Mouse (Mus musculus) forebrain, embryonic 13.5 days (tissue): Measurements from ENCODE around the gene Uqcc1. TPM values are rescaled to one million over a fixed set of nuclear protein-coding genes. Genes with fewer than 3 reads are reported as not detected.
"Not testable (repeated sequence)": the region's sequence is repeated elsewhere in the genome, so short reads cannot be mapped to it uniquely, and the experiment has no call there.

Experiments
- ATAC-seq: fragments of 200-750 bp; cut with Nextera tagmentation; 2 replicates; pipeline ENCODE4 v1.8.0; 2017
- H3K27ac ChIP-seq: fragments of 300-500 bp; sonication (generic); 2 replicates; pipeline ENCODE4 v1.5.1; 2015; ENCODE audit warnings: inconsistent platforms, mild to moderate bottlenecking, moderate library complexity
- H3K27me3 ChIP-seq: fragments of 300-500 bp; sonication (generic); 2 replicates; pipeline ENCODE4 v1.6.1; 2015; ENCODE audit warnings: mild to moderate bottlenecking, inconsistent platforms
- H3K36me3 ChIP-seq: fragments of 300-500 bp; sonication (generic); 2 replicates; pipeline ENCODE4 v1.6.1; 2015; ENCODE audit warnings: mild to moderate bottlenecking, inconsistent platforms; ENCODE audit not compliant: poor library complexity, severe bottlenecking
- H3K4me1 ChIP-seq: fragments of 300-500 bp; sonication (generic); 2 replicates; pipeline ENCODE4 v1.6.1; 2015; ENCODE audit warnings: inconsistent platforms
- H3K4me2 ChIP-seq: fragments of 300-500 bp; sonication (generic); 2 replicates; pipeline ENCODE4 v1.6.1; 2015; ENCODE audit warnings: inconsistent platforms, mild to moderate bottlenecking, moderate library complexity
- H3K4me3 ChIP-seq: fragments of 300-500 bp; sonication (generic); 2 replicates; pipeline ENCODE4 v1.5.1; 2015; ENCODE audit warnings: mild to moderate bottlenecking, inconsistent platforms
- H3K9ac ChIP-seq: fragments of 300-500 bp; sonication (generic); 2 replicates; pipeline ENCODE4 v1.6.1; 2015; ENCODE audit warnings: mild to moderate bottlenecking, inconsistent platforms
- H3K9me3 ChIP-seq: fragments of 300-500 bp; sonication (generic); replicated peaks from 2 replicates; pipeline ENCODE4 v1.6.1; 2016; ENCODE audit warnings: inconsistent platforms
- WGBS: fragments of 180-500 bp; shearing (Covaris S2); methylation state at CpG from one replicate; pipeline ENCODE4 v1.1.7; 2015; 5-methylcytosine and 5-hydroxymethylcytosine counted together
- polyA plus RNA-seq: library from polyadenylated mRNA; unstranded; fragments of >200 nt; fragmentation: Nextera tagmentation; extraction: Ambion mirVana; gene quantifications from 2 replicates; pipeline ENCODE4 v1.2.1, GENCODE M21; 2015

Uqcc1 gene
- polyA plus RNA-seq, 1 experiment from 2014 or later, result 69.9 TPM

- no peaks in the 10 kb centered on the region for H3K36me3 ChIP-seq
- H3K9ac ChIP-seq, result no peak overlapping the region
- no peak overlapping the region for H3K4me3 ChIP-seq
- no peak for ATAC-seq
- H3K27ac ChIP-seq, result no peak overlapping the region
- no peaks in the 10 kb centered on the region for H3K4me1 ChIP-seq
- no peaks in the 10 kb centered on the region for H3K9me3 ChIP-seq
- no peaks in the 10 kb centered on the region for H3K27me3 ChIP-seq
- 87% methylated on average over 4 of the region's 4 CpGs for WGBS
- no peak overlapping the region for H3K4me2 ChIP-seq
Measured at GRCm38 (mm10) chr2:155838961-155839360, 91.1 kb downstream of the Uqcc1 start.

GRCm38 (mm10) chr2:155837961-155838360 is 92.1 kb downstream of the Uqcc1 start:
- 74% methylated on average over 3 of the region's 3 CpGs for WGBS

GRCm38 (mm10) chr2:155834732-155835131 is 95.4 kb downstream of the Uqcc1 start, which contains the start of gene Fam83c:
Gene Fam83c (minus strand): TSS chr2:155834854.
- Histone ChIP-seq H3K27me3 (no peaks in the 10 kb centered on the region), H3K9ac (no peak within 1 kb of the TSS), H3K4me1 (no peaks in the 10 kb centered on the region), H3K4me2 (no peak within 1 kb of the TSS), H3K9me3 (no peaks in the 10 kb centered on the region), H3K4me3 (no peak within 1 kb of the TSS), H3K27ac (no peak within 1 kb of the TSS), H3K36me3 (no peaks in the 10 kb centered on the region)
- ATAC-seq, result no peak
- WGBS, result 74% methylated on average over 9 of the region's 9 CpGs

More at GRCm38 (mm10) chr2:155837961-155838360, 92.1 kb downstream of the Uqcc1 start:
- Histone ChIP-seq H3K9ac (no peak overlapping the region), H3K9me3 (no peaks in the 10 kb centered on the region), H3K36me3 (no peaks in the 10 kb centered on the region), H3K4me3 (no peak overlapping the region), H3K4me2 (no peak overlapping the region), H3K4me1 (no peaks in the 10 kb centered on the region), H3K27ac (no peak overlapping the region), H3K27me3 (no peaks in the 10 kb centered on the region)
- no peak for ATAC-seq

- WGBS, result 80% methylated on average over 1 of the region's 1 CpGs
- H3K9ac ChIP-seq, H3K27ac ChIP-seq, H3K9me3 ChIP-seq, H3K27me3 ChIP-seq, H3K4me2 ChIP-seq, ATAC-seq, H3K36me3 ChIP-seq, H3K4me3 ChIP-seq: not testable (repeated sequence)
- H3K4me1 ChIP-seq, result peaks cover 10% of the 10 kb centered on the region
Measured at GRCm38 (mm10) chr2:155832087-155832486, 98.0 kb downstream of the Uqcc1 start.

GRCm38 (mm10) chr2:155831302-155831701 is 98.8 kb downstream of the Uqcc1 start:
- Histone ChIP-seq H3K27ac (no peak overlapping the region), H3K9me3 (no peaks in the 10 kb centered on the region), H3K36me3 (no peaks in the 10 kb centered on the region), H3K4me1 (peaks cover 12% of the 10 kb centered on the region), H3K9ac (no peak overlapping the region), H3K4me3 (no peak overlapping the region), H3K27me3 (no peaks in the 10 kb centered on the region), H3K4me2 (no peak overlapping the region)
- no peak for ATAC-seq
- 64% methylated on average over 9 of the region's 9 CpGs for WGBS

- Histone ChIP-seq H3K27ac (no peak overlapping the region), H3K4me3 (no peak overlapping the region), H3K36me3 (no peaks in the 10 kb centered on the region), H3K27me3 (no peaks in the 10 kb centered on the region), H3K9ac (no peak overlapping the region), H3K4me2 (no peak overlapping the region), H3K4me1 (peaks cover 14% of the 10 kb centered on the region), H3K9me3 (no peaks in the 10 kb centered on the region)
- WGBS, result 93% methylated on average over 8 of the region's 8 CpGs
- no peak for ATAC-seq
Measured at GRCm38 (mm10) chr2:155830841-155831240, 99.3 kb downstream of the Uqcc1 start.

- Histone ChIP-seq H3K36me3 (peaks cover 23% of the 10 kb centered on the region), H3K9me3 (no peaks in the 10 kb centered on the region), H3K4me1 (peaks cover 22% of the 10 kb centered on the region), H3K4me2 (peak within 1 kb of the TSS; percentile 95), H3K27me3 (no peaks in the 10 kb centered on the region), H3K4me3 (peak within 1 kb of the TSS; percentile 91), H3K9ac (peak within 1 kb of the TSS; percentile 82), H3K27ac (peak within 1 kb of the TSS; percentile 46)
- ATAC-seq, result peak; percentile 94
- WGBS, result 3% methylated on average over 27 of the region's 27 CpGs
Measured at GRCm38 (mm10) chr2:155826630-155827424, 103.3 kb downstream of the Uqcc1 start, which contains the start of gene Eif6. Gene Eif6 (minus strand): TSS chr2:155826925.

GRCm38 (mm10) chr2:155825904-155826629 is 104.0 kb downstream of the Uqcc1 start:
- H3K9me3 ChIP-seq, result no peaks in the 10 kb centered on the region
- 3% methylated on average over 52 of the region's 52 CpGs for WGBS
- peaks cover 29% of the 10 kb centered on the region for H3K36me3 ChIP-seq
- peak overlapping the region; percentile 91 for H3K4me3 ChIP-seq
- H3K27ac ChIP-seq, result peak overlapping the region; percentile 46; the same call in 1 of the 2 replicates
- peak overlapping the region; percentile 95 for H3K4me2 ChIP-seq
- ATAC-seq, result no peak; the same call in 1 of the 2 replicates
- peaks cover 22% of the 10 kb centered on the region for H3K4me1 ChIP-seq
- peak overlapping the region; percentile 82 for H3K9ac ChIP-seq
- no peaks in the 10 kb centered on the region for H3K27me3 ChIP-seq

- WGBS, result 95% methylated on average over 8 of the region's 8 CpGs
- ATAC-seq, result no peak
Measured at GRCm38 (mm10) chr2:155823722-155824121, 106.4 kb downstream of the Uqcc1 start.

GRCm38 (mm10) chr2:155820779-155821178 is 109.3 kb downstream of the Uqcc1 start:
- Histone ChIP-seq H3K27ac (no peak overlapping the region), H3K27me3 (no peaks in the 10 kb centered on the region), H3K9ac (no peak overlapping the region), H3K9me3 (no peaks in the 10 kb centered on the region), H3K4me3 (no peak overlapping the region), H3K4me2 (no peak overlapping the region), H3K36me3 (peaks cover 53% of the 10 kb centered on the region), H3K4me1 (peaks cover 30% of the 10 kb centered on the region)
- 92% methylated on average over 5 of the region's 5 CpGs for WGBS
- ATAC-seq, result no peak

More at GRCm38 (mm10) chr2:155823722-155824121, 106.4 kb downstream of the Uqcc1 start:
- peaks cover 48% of the 10 kb centered on the region for H3K36me3 ChIP-seq
- peaks cover 33% of the 10 kb centered on the region for H3K4me1 ChIP-seq
- no peak overlapping the region for H3K4me2 ChIP-seq
- H3K9me3 ChIP-seq, result no peaks in the 10 kb centered on the region
- no peak overlapping the region for H3K27ac ChIP-seq
- H3K27me3 ChIP-seq, result no peaks in the 10 kb centered on the region
- no peak overlapping the region for H3K9ac ChIP-seq
- H3K4me3 ChIP-seq, result no peak overlapping the region

GRCm38 (mm10) chr2:155819449-155820251 is 110.5 kb downstream of the Uqcc1 start:
- Histone ChIP-seq H3K27me3 (no peaks in the 10 kb centered on the region), H3K4me1 (peaks cover 22% of the 10 kb centered on the region), H3K4me2 (peak overlapping the region; percentile 96), H3K27ac (peak overlapping the region; percentile 76), H3K9me3 (no peaks in the 10 kb centered on the region), H3K4me3 (peak overlapping the region; percentile 52), H3K36me3 (peaks cover 55% of the 10 kb centered on the region), H3K9ac (peak overlapping the region; percentile 84)
- ATAC-seq, result peak; percentile 30
- WGBS, result 61% methylated on average over 6 of the region's 6 CpGs

GRCm38 (mm10) chr2:155819392-155819448 is 110.9 kb downstream of the Uqcc1 start, which contains the start of gene BC029722:
Gene BC029722 (minus strand): TSS chr2:155819426.
- peak within 1 kb of the TSS; percentile 84 for H3K9ac ChIP-seq
- H3K9me3 ChIP-seq, result no peaks in the 10 kb centered on the region
- H3K27me3 ChIP-seq, result no peaks in the 10 kb centered on the region
- H3K4me2 ChIP-seq, result peak within 1 kb of the TSS; percentile 96
- H3K27ac ChIP-seq, result peak within 1 kb of the TSS; percentile 76
- peaks cover 55% of the 10 kb centered on the region for H3K36me3 ChIP-seq
- ATAC-seq, result no peak
- H3K4me3 ChIP-seq, result peak within 1 kb of the TSS; percentile 52
- H3K4me1 ChIP-seq, result peaks cover 22% of the 10 kb centered on the region
